Mouse (Mus musculus) CH12.LX (cell line): ENCODE results near the gene Fgfr3. TPM values are rescaled to one million over a fixed set of nuclear protein-coding genes. Genes with fewer than 3 reads are reported as not detected.

Experiments
- DNase-seq: peaks from one replicate; pipeline ENCODE4 v3.0.0-alpha.2; 2013; ENCODE audit errors: extremely low read depth
- H3K27ac ChIP-seq: 2 replicates; pipeline ENCODE4 v1.5.1; 2012; ENCODE audit warnings: low read depth, mild to moderate bottlenecking, control low read depth, moderate library complexity; ENCODE audit not compliant: insufficient read depth
- H3K27me3 ChIP-seq: replicated peaks from 2 replicates; pipeline ENCODE3; 2012; ENCODE audit warnings: inconsistent platforms
- H3K36me3 ChIP-seq, 2 experiments: replicated peaks in 1 of 2; 2 replicates each; pipeline versions ENCODE3 to v1.6.1; 2012; ENCODE audit warnings: inconsistent platforms in 1 of 2, low read length in 1 of 2, mild to moderate bottlenecking in 1 of 2, mixed read lengths in 1 of 2, moderate library complexity in 1 of 2; ENCODE audit not compliant: control insufficient read depth in 1 of 2, insufficient read depth in 1 of 2
- H3K4me1 ChIP-seq, 2 experiments: 2 replicates each; pipeline ENCODE4 v1.6.1; 2012; ENCODE audit warnings: inconsistent platforms in 1 of 2, moderate library complexity in 1 of 2; ENCODE audit not compliant: insufficient read depth in 2 of 2, control insufficient read depth in 1 of 2
- H3K4me2 ChIP-seq: 2 replicates; pipeline ENCODE4 v1.6.1; 2012; ENCODE audit warnings: low read depth, mild to moderate bottlenecking, control low read depth; ENCODE audit not compliant: poor library complexity, insufficient read depth, severe bottlenecking
- H3K4me3 ChIP-seq, 3 experiments: fragments of 150-350 bp in 1 of 3; sonication (generic) in 1 of 3; replicated peaks in 1 of 3; 2 replicates each; pipeline versions ENCODE3 to v1.5.1; 2011 to 2012; ENCODE audit warnings: low read depth in 2 of 3, low read length in 2 of 3, mild to moderate bottlenecking in 2 of 3, moderate library complexity in 2 of 3, control low read depth in 1 of 3, improper control_type of control experiment in 1 of 3, inconsistent platforms in 1 of 3, mixed read lengths in 1 of 3; ENCODE audit not compliant: poor library complexity in 1 of 3
- H3K79me2 ChIP-seq: replicated peaks from 2 replicates; pipeline ENCODE4 v1.6.1; 2012; ENCODE audit warnings: mild to moderate bottlenecking, moderate library complexity; ENCODE audit not compliant: control insufficient read depth, poor library complexity, insufficient read depth, severe bottlenecking; ENCODE audit errors: extremely low read depth
- H3K9ac ChIP-seq: 2 replicates; pipeline ENCODE4 v1.6.1; 2012; ENCODE audit warnings: low read depth, mild to moderate bottlenecking, control low read depth, moderate library complexity; ENCODE audit not compliant: insufficient read depth
- H3K9me3 ChIP-seq: replicated peaks from 2 replicates; pipeline ENCODE3; 2012; ENCODE audit warnings: low read length, inconsistent platforms, mixed read lengths
- CHD1 ChIP-seq: IDR thresholded peaks from 2 replicates; pipeline ENCODE4 v1.6.1; 2012; ENCODE audit warnings: low read depth, low read length, improper control_type of control experiment, inconsistent platforms
- E2F4 ChIP-seq: IDR thresholded peaks from 2 replicates; pipeline ENCODE4 v1.6.1; 2011; ENCODE audit warnings: low read depth, low read length, improper control_type of control experiment; ENCODE audit not compliant: insufficient replicate concordance
- ELF1 ChIP-seq: IDR thresholded peaks from 2 replicates; pipeline ENCODE4 v1.6.1; 2014; ENCODE audit warnings: low read depth, mild to moderate bottlenecking, inconsistent platforms, low read length, improper control_type of control experiment
- ETS1 ChIP-seq: conservative IDR thresholded peaks from 2 replicates; pipeline ENCODE4 v1.6.1; 2012; ENCODE audit warnings: low read depth, mild to moderate bottlenecking, inconsistent platforms, low read length, improper control_type of control experiment, moderate library complexity
- GABPA ChIP-seq: IDR thresholded peaks from 2 replicates; pipeline ENCODE4 v1.6.1; 2012; ENCODE audit warnings: low read depth, low read length, improper control_type of control experiment, inconsistent platforms; ENCODE audit not compliant: insufficient replicate concordance
- JUN ChIP-seq: IDR thresholded peaks from 2 replicates; pipeline ENCODE4 v1.6.1; 2011; ENCODE audit warnings: low read depth, mild to moderate bottlenecking, low read length, improper control_type of control experiment, moderate library complexity; ENCODE audit not compliant: insufficient read depth
- JUND ChIP-seq: conservative IDR thresholded peaks from 2 replicates; pipeline ENCODE4 v1.6.1; 2011; ENCODE audit warnings: low read depth, low read length, improper control_type of control experiment
- MAFK ChIP-seq: IDR thresholded peaks from 2 replicates; pipeline ENCODE4 v1.6.1; 2011; ENCODE audit warnings: low read length, improper control_type of control experiment; ENCODE audit not compliant: insufficient replicate concordance
- MAX ChIP-seq: IDR thresholded peaks from 2 replicates; pipeline ENCODE4 v1.6.1; 2011; ENCODE audit warnings: low read length, improper control_type of control experiment
- MEF2A ChIP-seq: IDR thresholded peaks from 2 replicates; pipeline ENCODE4 v1.6.1; 2014; ENCODE audit warnings: low read depth, mild to moderate bottlenecking, inconsistent platforms, low read length, improper control_type of control experiment, borderline replicate concordance
- NELFE ChIP-seq: IDR thresholded peaks from 2 replicates; pipeline ENCODE4 v1.6.1; 2011; ENCODE audit warnings: low read depth, low read length, improper control_type of control experiment
- PAX5 ChIP-seq: IDR thresholded peaks from 2 replicates; pipeline ENCODE4 v1.6.1; 2012; ENCODE audit warnings: low read length, inconsistent platforms, mixed read lengths
- RAD21 ChIP-seq: IDR thresholded peaks from 2 replicates; pipeline ENCODE4 v1.6.1; 2011; ENCODE audit warnings: low read depth, mild to moderate bottlenecking, low read length, improper control_type of control experiment, moderate library complexity
- RCOR1 ChIP-seq: conservative IDR thresholded peaks from 2 replicates; pipeline ENCODE4 v1.6.1; 2012; ENCODE audit warnings: low read depth, mild to moderate bottlenecking, inconsistent platforms, low read length, improper control_type of control experiment
- TBP ChIP-seq: conservative IDR thresholded peaks from 2 replicates; pipeline ENCODE4 v1.6.1; 2011; ENCODE audit warnings: low read depth, low read length, improper control_type of control experiment
- UBTF ChIP-seq: IDR thresholded peaks from 2 replicates; pipeline ENCODE4 v1.6.1; 2012; ENCODE audit warnings: low read depth, mild to moderate bottlenecking, inconsistent platforms, low read length, improper control_type of control experiment, moderate library complexity
- USF1 ChIP-seq: IDR thresholded peaks from 2 replicates; pipeline ENCODE4 v1.6.1; 2014; ENCODE audit warnings: low read depth, mild to moderate bottlenecking, inconsistent platforms, low read length, improper control_type of control experiment
- USF2 ChIP-seq: conservative IDR thresholded peaks from 2 replicates; pipeline ENCODE4 v1.6.1; 2011; ENCODE audit warnings: low read depth, low read length, improper control_type of control experiment
- ZKSCAN1 ChIP-seq: IDR thresholded peaks from 2 replicates; pipeline ENCODE4 v1.6.1; 2012; ENCODE audit warnings: low read depth, inconsistent platforms, low read length, improper control_type of control experiment, borderline replicate concordance
- dilution Hi-C: fragments of 300-500 bp; cut with MboI; formaldehyde crosslinking; loops from 2 replicates; pipeline ENCODE4 v1.14.3; 2020; ENCODE audit warnings: low sequenced_read_pairs; ENCODE audit not compliant: extremely low pct_unique_long_range_greater_than_20kb, extremely low pct_ligation_motif_present
- in situ Hi-C: fragments of 300-500 bp; cut with MboI; formaldehyde crosslinking; loops from 3 replicates; pipeline ENCODE4 v1.14.3; 2019; ENCODE audit warnings: low sequenced_read_pairs, low pct_ligation_motif_present, low pct_unique_long_range_greater_than_20kb, mixed read lengths
- polyA plus RNA-seq: library from polyadenylated mRNA; unstranded; fragments of >175 nt; gene quantifications from 2 replicates; pipeline ENCODE4 v1.2.1, GENCODE M21; 2012; ENCODE audit warnings: low read depth; ENCODE audit not compliant: insufficient read length
- total RNA-seq, 2 experiments: library from RNA; depleted of rRNA; stranded (reverse); fragments of 300-350 nt in 1 of 2; fragments of >200 nt in 1 of 2; gene quantifications; 2 replicates each; pipeline ENCODE4 v1.2.3; 2012 to 2014

Fgfr3 gene
- total and polyA plus RNA-seq, 3 experiments: 0.19 to 0.76 (median 0.23) TPM

- no peaks in the 10 kb centered on the region for H3K9me3 ChIP-seq
- no peak overlapping the region for H3K9ac ChIP-seq
- in situ Hi-C loops: no loop called here
- H3K27ac ChIP-seq: no peak overlapping the region
- no peak for DNase-seq
- H3K4me3 ChIP-seq: no peak overlapping the region
- no peaks in the 10 kb centered on the region for H3K27me3 ChIP-seq
- dilution Hi-C loops: no loop called here
- no peak for TF ChIP-seq RCOR1
- no peak for TF ChIP-seq GABPA
- no peak for TF ChIP-seq JUN
- TF ChIP-seq E2F4: no peak
- no peak for TF ChIP-seq TBP
- TF ChIP-seq USF1: no peak
- TF ChIP-seq MAX: no peak
- no peak for TF ChIP-seq ETS1
- no peak for TF ChIP-seq CHD1
- TF ChIP-seq ZKSCAN1: no peak
- no peak for TF ChIP-seq PAX5
- TF ChIP-seq ELF1: no peak
- no peak for TF ChIP-seq MAFK
- TF ChIP-seq JUND: no peak
- no peaks in the 10 kb centered on the region for H3K79me2 ChIP-seq
- H3K4me2 ChIP-seq: no peak overlapping the region
- H3K36me3 ChIP-seq: peaks cover 12 to 45% of the 10 kb centered on the region in 2 experiments
- H3K4me1 ChIP-seq: no peaks in the 10 kb centered on the region
These were observed 16.9 kb downstream of the Fgfr3 start for GRCm38 (mm10) chr5:33738341-33738740.

- Histone ChIP-seq H3K27me3 (no peaks in the 10 kb centered on the region), H3K27ac (no peak overlapping the region), H3K4me3 (no peak overlapping the region), H3K9ac (no peak overlapping the region)
- DNase-seq: no peak
- TF ChIP-seq UBTF (no peak), USF1 (no peak), MEF2A (no peak), CHD1 (no peak), NELFE (no peak), JUND (no peak), RAD21 (no peak), USF2 (no peak)
- TF ChIP-seq, all 38 proteins: peak for 0
- Histone ChIP-seq H3K36me3 (peaks cover 29 to 63% of the 10 kb centered on the region in 2 experiments), H3K9me3 (no peaks in the 10 kb centered on the region), H3K4me2 (no peak overlapping the region), H3K4me1 (no peaks in the 10 kb centered on the region), H3K79me2 (no peaks in the 10 kb centered on the region)
- in situ Hi-C loops (loop anchor here (5.0 kb wide), 1 partner anchor 58 kb away; no protein-coding TSS in a partner anchor), dilution Hi-C loops (no loop called here)
These were observed 19.1 kb downstream of the Fgfr3 start for GRCm38 (mm10) chr5:33740548-33740947.
